Mouse (Mus musculus): ENCODE measurements around the gene Lsm14a. TPM values are rescaled to one million over a fixed set of nuclear protein-coding genes. Genes with fewer than 3 reads are reported as not detected.

Lsm14a gene
- total and polyA plus RNA-seq, 3 experiments, result 53.7 to 193 (median 90.0) TPM

- peaks cover 12 to 47% of the 10 kb centered on the region in 2 experiments for H3K36me3 ChIP-seq (replicated peaks in 1 of 2; ENCODE audit: control insufficient read depth in 1 of 2, insufficient read depth in 1 of 2, low read length in 1 of 2)
- no peak for DNase-seq (ENCODE audit: extremely low read depth)
- peaks cover 82% of the 10 kb centered on the region for H3K79me2 ChIP-seq (replicated peaks; ENCODE audit: control insufficient read depth, extremely low read depth, insufficient read depth, poor library complexity, severe bottlenecking)
- dilution Hi-C loops (cut with MboI; ENCODE audit: extremely low pct_ligation_motif_present, extremely low pct_unique_long_range_greater_than_20kb, low sequenced_read_pairs) (no loop called here), in situ Hi-C loops (cut with MboI; ENCODE audit: low pct_ligation_motif_present, low pct_unique_long_range_greater_than_20kb, low sequenced_read_pairs) (no loop called here)
- no peaks in the 10 kb centered on the region for H3K9me3 ChIP-seq (replicated peaks; ENCODE audit: low read length)
- no peak overlapping the region for H3K4me3 ChIP-seq (replicated peaks in 1 of 3; ENCODE audit: low read depth in 2 of 3, low read length in 2 of 3, poor library complexity in 1 of 3)
- TF ChIP-seq MAFK (IDR thresholded peaks at IDR 0.05; ENCODE audit: insufficient replicate concordance, low read length) (no peak), UBTF (IDR thresholded peaks at IDR 0.05; ENCODE audit: low read depth, low read length) (no peak), MAZ (IDR thresholded peaks at IDR 0.05; ENCODE audit: low read depth, low read length) (no peak), CHD1 (IDR thresholded peaks at IDR 0.05; ENCODE audit: low read depth, low read length) (no peak), TBP (conservative IDR thresholded peaks at IDR 0.05; ENCODE audit: low read depth, low read length) (no peak), JUN (IDR thresholded peaks at IDR 0.05; ENCODE audit: insufficient read depth, low read depth, low read length) (no peak), BHLHE40 (IDR thresholded peaks at IDR 0.05; ENCODE audit: low read depth, low read length) (no peak), POLR2A (IDR thresholded peaks at IDR 0.05; ENCODE audit: low read depth, low read length) (no peak), ZKSCAN1 (IDR thresholded peaks at IDR 0.05; ENCODE audit: borderline replicate concordance, low read depth, low read length) (no peak), CHD2 (IDR thresholded peaks at IDR 0.05; ENCODE audit: low read length) (no peak)
- H3K27ac ChIP-seq (ENCODE audit: insufficient read depth, low read depth), result no peak overlapping the region
- no peaks in the 10 kb centered on the region for H3K27me3 ChIP-seq (replicated peaks)
- H3K9ac ChIP-seq (ENCODE audit: insufficient read depth, low read depth), result no peak overlapping the region
- H3K4me1 ChIP-seq (ENCODE audit: control insufficient read depth in 1 of 2, insufficient read depth in 2 of 2), result peaks cover 5 to 79% of the 10 kb centered on the region in 2 experiments; a peak in 3 of 4 replicates
- H3K4me2 ChIP-seq (ENCODE audit: insufficient read depth, low read depth, poor library complexity, severe bottlenecking), result no peak overlapping the region
These were observed 11.4 kb downstream of the Lsm14a start for GRCm38 (mm10) chr7:34381733-34382132.

- peaks cover 5 to 80% of the 10 kb centered on the region in 2 experiments; a peak in 3 of 4 replicates for H3K4me1 ChIP-seq (ENCODE audit: control insufficient read depth in 1 of 2, insufficient read depth in 2 of 2)
- no peak for DNase-seq (ENCODE audit: extremely low read depth)
- TF ChIP-seq ZKSCAN1 (IDR thresholded peaks at IDR 0.05; ENCODE audit: borderline replicate concordance, low read depth, low read length) (no peak), GABPA (IDR thresholded peaks at IDR 0.05; ENCODE audit: insufficient replicate concordance, low read depth, low read length) (no peak), ZNF384 (IDR thresholded peaks at IDR 0.05; ENCODE audit: low read depth, low read length) (no peak), ZMIZ1 (IDR thresholded peaks at IDR 0.05; ENCODE audit: low read depth, low read length) (no peak)
- no peak overlapping the region for H3K9ac ChIP-seq (ENCODE audit: insufficient read depth, low read depth)
- H3K27me3 ChIP-seq (replicated peaks), result no peaks in the 10 kb centered on the region
- in situ Hi-C loops (cut with MboI; ENCODE audit: low pct_ligation_motif_present, low pct_unique_long_range_greater_than_20kb, low sequenced_read_pairs) (no loop called here), dilution Hi-C loops (cut with MboI; ENCODE audit: extremely low pct_ligation_motif_present, extremely low pct_unique_long_range_greater_than_20kb, low sequenced_read_pairs) (no loop called here)
- H3K27ac ChIP-seq (ENCODE audit: insufficient read depth, low read depth), result no peak overlapping the region
- no peak overlapping the region for H3K4me2 ChIP-seq (ENCODE audit: insufficient read depth, low read depth, poor library complexity, severe bottlenecking)
- H3K4me3 ChIP-seq (replicated peaks in 1 of 3; ENCODE audit: low read depth in 2 of 3, low read length in 2 of 3, poor library complexity in 1 of 3), result no peak overlapping the region
- peaks cover 12 to 48% of the 10 kb centered on the region in 2 experiments for H3K36me3 ChIP-seq (replicated peaks in 1 of 2; ENCODE audit: control insufficient read depth in 1 of 2, insufficient read depth in 1 of 2, low read length in 1 of 2)
- H3K9me3 ChIP-seq (replicated peaks; ENCODE audit: low read length), result no peaks in the 10 kb centered on the region
- peaks cover 81% of the 10 kb centered on the region for H3K79me2 ChIP-seq (replicated peaks; ENCODE audit: control insufficient read depth, extremely low read depth, insufficient read depth, poor library complexity, severe bottlenecking)
These were observed 12.8 kb downstream of the Lsm14a start for GRCm38 (mm10) chr7:34380311-34380710.

- H3K9me3 ChIP-seq (replicated peaks; ENCODE audit: low read length), result no peaks in the 10 kb centered on the region
- in situ Hi-C loops (cut with MboI; ENCODE audit: low pct_ligation_motif_present, low pct_unique_long_range_greater_than_20kb, low sequenced_read_pairs) (no loop called here), dilution Hi-C loops (cut with MboI; ENCODE audit: extremely low pct_ligation_motif_present, extremely low pct_unique_long_range_greater_than_20kb, low sequenced_read_pairs) (no loop called here)
- TF ChIP-seq ZKSCAN1 (IDR thresholded peaks at IDR 0.05; ENCODE audit: borderline replicate concordance, low read depth, low read length) (no peak), MAFK (IDR thresholded peaks at IDR 0.05; ENCODE audit: insufficient replicate concordance, low read length) (no peak), GABPA (IDR thresholded peaks at IDR 0.05; ENCODE audit: insufficient replicate concordance, low read depth, low read length) (no peak), PAX5 (IDR thresholded peaks at IDR 0.05; ENCODE audit: low read length) (no peak), JUND (conservative IDR thresholded peaks at IDR 0.05; ENCODE audit: low read depth, low read length) (no peak), RCOR1 (conservative IDR thresholded peaks at IDR 0.05; ENCODE audit: low read depth, low read length) (no peak), UBTF (IDR thresholded peaks at IDR 0.05; ENCODE audit: low read depth, low read length) (no peak)
- H3K36me3 ChIP-seq (replicated peaks in 1 of 2; ENCODE audit: control insufficient read depth in 1 of 2, insufficient read depth in 1 of 2, low read length in 1 of 2), result peaks cover 39 to 71% of the 10 kb centered on the region in 2 experiments
- H3K4me2 ChIP-seq (ENCODE audit: insufficient read depth, low read depth, poor library complexity, severe bottlenecking), result no peak overlapping the region
- H3K9ac ChIP-seq (ENCODE audit: insufficient read depth, low read depth), result no peak overlapping the region
- peaks cover 42% of the 10 kb centered on the region for H3K79me2 ChIP-seq (replicated peaks; ENCODE audit: control insufficient read depth, extremely low read depth, insufficient read depth, poor library complexity, severe bottlenecking)
- no peak overlapping the region for H3K27ac ChIP-seq (ENCODE audit: insufficient read depth, low read depth)
- peaks cover 0 to 28% of the 10 kb centered on the region in 2 experiments; a peak in 2 of 4 replicates for H3K4me1 ChIP-seq (ENCODE audit: control insufficient read depth in 1 of 2, insufficient read depth in 2 of 2)
- H3K4me3 ChIP-seq (replicated peaks in 1 of 3; ENCODE audit: low read depth in 2 of 3, low read length in 2 of 3, poor library complexity in 1 of 3), result no peak overlapping the region
- H3K27me3 ChIP-seq (replicated peaks), result no peaks in the 10 kb centered on the region
- no peak for DNase-seq (ENCODE audit: extremely low read depth)
These were observed 19.2 kb downstream of the Lsm14a start for GRCm38 (mm10) chr7:34373906-34374305.

Measured in CH12.LX (cell line).